Mouse (Mus musculus): ENCODE measurements around the gene Olfr878. TPM values are rescaled to one million over a fixed set of nuclear protein-coding genes. Genes with fewer than 3 reads are reported as not detected.

The Olfr878 gene
- polyA plus RNA-seq, 1 experiment from 2014 or later: not detected

- Histone ChIP-seq H3K36me3 (no peaks in the 10 kb centered on the region), H3K4me2 (replicated peaks) (no peak overlapping the region), H3K27me3 (no peaks in the 10 kb centered on the region), H3K27ac (no peak overlapping the region), H3K4me3 (no peak overlapping the region), H3K9ac (no peak overlapping the region), H3K4me1 (no peaks in the 10 kb centered on the region), H3K9me3 (no peaks in the 10 kb centered on the region)
- no peak for ATAC-seq (ENCODE audit: insufficient number of reproducible peaks, insufficient read depth, low FRiP score, low TSS enrichment)
Observed at GRCm38 (mm10) chr9:37934146-37934545, 16.5 kb downstream of the Olfr878 start.

GRCm38 (mm10) chr9:37941167-37941566, 23.5 kb downstream of the Olfr878 start:
- Histone ChIP-seq H3K4me3 (no peak overlapping the region), H3K27me3 (no peaks in the 10 kb centered on the region), H3K4me2 (replicated peaks) (no peak overlapping the region), H3K27ac (no peak overlapping the region), H3K4me1 (no peaks in the 10 kb centered on the region), H3K9ac (no peak overlapping the region), H3K9me3 (no peaks in the 10 kb centered on the region), H3K36me3 (no peaks in the 10 kb centered on the region)
- ATAC-seq (ENCODE audit: insufficient number of reproducible peaks, insufficient read depth, low FRiP score, low TSS enrichment): no peak
- 94% methylated on average over 2 of the region's 2 CpGs for WGBS

Other genes with a start within 250 kb of the Olfr878 start
- gene Panx3, start 248.6 kb upstream of the Olfr878 start, polyA plus RNA-seq (2016; fragmentation: Nextera tagmentation; extraction: Ambion mirVana): 2.4 and 2.6 TPM in 2 replicates
- not detected in 2 replicates for gene Olfr160, start 201.6 kb upstream of the Olfr878 start, polyA plus RNA-seq (2016; fragmentation: Nextera tagmentation; extraction: Ambion mirVana)
- gene Olfr874, start 172.7 kb upstream of the Olfr878 start, polyA plus RNA-seq (2016; fragmentation: Nextera tagmentation; extraction: Ambion mirVana): not detected in 2 replicates
- gene Olfr875, start 146.0 kb upstream of the Olfr878 start, polyA plus RNA-seq (2016; fragmentation: Nextera tagmentation; extraction: Ambion mirVana): not detected in 2 replicates
- not detected in 2 replicates for gene Olfr876, start 114.8 kb upstream of the Olfr878 start, polyA plus RNA-seq (2016; fragmentation: Nextera tagmentation; extraction: Ambion mirVana)
- gene Olfr877, start 63.6 kb upstream of the Olfr878 start, polyA plus RNA-seq (2016; fragmentation: Nextera tagmentation; extraction: Ambion mirVana): not detected in 2 replicates
- gene Olfr145, start 21.1 kb upstream of the Olfr878 start, polyA plus RNA-seq (2016; fragmentation: Nextera tagmentation; extraction: Ambion mirVana): not detected in 2 replicates
- gene Olfr881, start 74.0 kb downstream of the Olfr878 start, polyA plus RNA-seq (2016; fragmentation: Nextera tagmentation; extraction: Ambion mirVana): not detected in 2 replicates
- not detected in 2 replicates for gene Olfr883, start 108.0 kb downstream of the Olfr878 start, polyA plus RNA-seq (2016; fragmentation: Nextera tagmentation; extraction: Ambion mirVana)
- gene Olfr884, start 128.7 kb downstream of the Olfr878 start, polyA plus RNA-seq (2016; fragmentation: Nextera tagmentation; extraction: Ambion mirVana): not detected in 2 replicates
- gene Olfr885, start 143.5 kb downstream of the Olfr878 start, polyA plus RNA-seq (2016; fragmentation: Nextera tagmentation; extraction: Ambion mirVana): not detected in 2 replicates
- gene Olfr887, start 166.2 kb downstream of the Olfr878 start, polyA plus RNA-seq (2016; fragmentation: Nextera tagmentation; extraction: Ambion mirVana): not detected in 2 replicates
- gene Olfr888, start 190.3 kb downstream of the Olfr878 start, polyA plus RNA-seq (2016; fragmentation: Nextera tagmentation; extraction: Ambion mirVana): not detected in 2 replicates
- gene Olfr889, start 197.4 kb downstream of the Olfr878 start, polyA plus RNA-seq (2016; fragmentation: Nextera tagmentation; extraction: Ambion mirVana): 0.10 TPM in 2 replicates
- not detected in 2 replicates for gene Olfr890, start 224.7 kb downstream of the Olfr878 start, polyA plus RNA-seq (2016; fragmentation: Nextera tagmentation; extraction: Ambion mirVana)

Measured in embryonic facial prominence, embryonic 12.5 days (tissue).